Mouse (Mus musculus) small intestine, adult 2 months (tissue): ENCODE results near the gene Arrb1.

ENCODE experiments used
- CTCF ChIP-seq: fragments of 200-500 bp; IDR thresholded peaks from 2 replicates; pipeline ENCODE4 v1.5.1; 2012; ENCODE audit warnings: low read depth, mild to moderate bottlenecking, control low read depth, inconsistent platforms, low read length, moderate library complexity, mixed read lengths; ENCODE audit not compliant: insufficient replicate concordance, insufficient read length; ENCODE audit errors: extremely low read depth
- POLR2A ChIP-seq: fragments of 200-500 bp; IDR thresholded peaks from 2 replicates; pipeline ENCODE4 v1.6.1; 2012; ENCODE audit warnings: low read depth, mild to moderate bottlenecking, control low read depth, inconsistent platforms, low read length, moderate library complexity

DNA sequence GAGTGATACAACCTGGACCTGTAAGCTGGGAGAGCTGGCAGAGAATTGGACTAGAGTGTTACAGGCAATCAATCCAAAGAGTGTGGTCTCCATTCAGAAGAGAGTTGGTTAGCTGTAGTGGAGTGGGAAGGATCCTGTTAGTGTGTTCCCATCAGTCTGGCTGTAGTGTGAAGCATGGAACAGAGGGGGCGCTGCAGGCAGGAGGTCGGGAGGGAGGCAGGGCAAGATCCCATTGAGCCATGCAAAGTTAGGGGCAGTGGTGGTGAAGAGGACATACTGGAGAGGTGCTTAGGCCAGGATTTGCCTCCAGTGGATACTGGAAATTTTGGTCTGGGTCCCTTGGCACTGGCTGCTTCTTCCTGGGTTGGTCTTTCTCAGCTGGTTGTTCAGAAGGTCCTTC lies 83.0 kb downstream of the Arrb1 start:
- TF ChIP-seq CTCF (no peak), POLR2A (no peak)
